Mouse (Mus musculus): ENCODE data around the gene Stim1. TPM values are rescaled to one million over a fixed set of nuclear protein-coding genes. Genes with fewer than 3 reads are reported as not detected.
"Not testable (repeated sequence)": the region's sequence is repeated elsewhere in the genome, so short reads cannot be mapped to it uniquely, and the experiment has no call there.

Stim1 gene
- polyA plus RNA-seq, 1 experiment from 2014 or later = 14.8 TPM

DNA sequence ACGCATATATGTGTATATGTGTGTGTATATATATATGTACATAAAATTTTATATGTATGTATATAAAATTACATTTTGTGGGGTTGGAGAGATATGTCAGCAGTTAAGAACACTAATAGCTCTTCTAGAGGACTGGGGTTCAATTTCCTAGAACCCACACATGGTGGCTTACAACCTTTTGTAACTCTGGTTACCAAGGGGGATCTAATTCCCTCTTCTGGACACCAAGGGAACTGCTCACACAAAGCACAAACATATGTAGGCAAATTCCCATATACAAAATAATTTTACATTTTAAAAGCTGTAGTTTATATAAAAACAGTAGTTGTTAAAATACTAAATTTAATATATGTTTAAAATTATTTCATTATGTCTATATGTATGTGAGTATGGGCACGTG lies 136.5 kb downstream of the Stim1 start:
- H3K36me3 ChIP-seq (ENCODE audit: insufficient read depth, low read length) = no peaks in the 10 kb centered on the region
- no peaks in the 10 kb centered on the region for H3K4me1 ChIP-seq (ENCODE audit: insufficient read depth, low read length)
- no peak for ATAC-seq (ENCODE audit: low FRiP score, low TSS enrichment)
- no peaks in the 10 kb centered on the region for H3K9me3 ChIP-seq (ENCODE audit: low read length)
- no peak overlapping the region for H3K9ac ChIP-seq (replicated peaks; ENCODE audit: low read length)
- no peak overlapping the region for H3K4me2 ChIP-seq (replicated peaks; ENCODE audit: low read depth, low read length)
- no peak overlapping the region for H3K4me3 ChIP-seq (ENCODE audit: low read length)
- 93% methylated on average over 2 of the region's 2 CpGs for WGBS
- no peaks in the 10 kb centered on the region for H3K27me3 ChIP-seq (ENCODE audit: insufficient read depth, low read length)
- H3K27ac ChIP-seq (ENCODE audit: low read length) = no peak overlapping the region

DNA sequence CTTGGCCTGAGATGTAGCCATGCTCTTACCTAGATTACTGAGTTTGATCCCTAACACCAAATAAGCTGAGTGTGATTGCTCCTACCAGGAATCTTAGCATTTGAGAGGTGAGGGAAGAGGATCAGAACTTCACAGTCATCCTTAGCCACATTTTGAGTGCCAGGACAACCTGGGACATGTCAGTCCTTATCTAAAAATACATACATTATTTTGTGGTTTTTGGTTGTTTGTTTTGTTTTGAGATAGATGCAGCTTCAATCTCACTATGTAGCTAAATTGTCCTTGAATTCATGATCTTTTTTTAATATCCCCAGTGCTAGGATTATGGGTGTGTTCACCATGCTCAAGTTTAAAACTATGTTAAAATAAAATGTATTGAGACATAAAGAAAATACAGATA lies 139.8 kb downstream of the Stim1 start:
- no peak overlapping the region for H3K4me3 ChIP-seq (ENCODE audit: low read length)
- no peaks in the 10 kb centered on the region for H3K36me3 ChIP-seq (ENCODE audit: insufficient read depth, low read length)
- H3K4me2 ChIP-seq (replicated peaks; ENCODE audit: low read depth, low read length) = no peak overlapping the region
- H3K9me3 ChIP-seq (ENCODE audit: low read length) = no peaks in the 10 kb centered on the region
- ATAC-seq (ENCODE audit: low FRiP score, low TSS enrichment) = no peak
- no peaks in the 10 kb centered on the region for H3K4me1 ChIP-seq (ENCODE audit: insufficient read depth, low read length)
- no peak overlapping the region for H3K9ac ChIP-seq (replicated peaks; ENCODE audit: low read length)
- H3K27me3 ChIP-seq (ENCODE audit: insufficient read depth, low read length) = no peaks in the 10 kb centered on the region
- no peak overlapping the region for H3K27ac ChIP-seq (ENCODE audit: low read length)

DNA sequence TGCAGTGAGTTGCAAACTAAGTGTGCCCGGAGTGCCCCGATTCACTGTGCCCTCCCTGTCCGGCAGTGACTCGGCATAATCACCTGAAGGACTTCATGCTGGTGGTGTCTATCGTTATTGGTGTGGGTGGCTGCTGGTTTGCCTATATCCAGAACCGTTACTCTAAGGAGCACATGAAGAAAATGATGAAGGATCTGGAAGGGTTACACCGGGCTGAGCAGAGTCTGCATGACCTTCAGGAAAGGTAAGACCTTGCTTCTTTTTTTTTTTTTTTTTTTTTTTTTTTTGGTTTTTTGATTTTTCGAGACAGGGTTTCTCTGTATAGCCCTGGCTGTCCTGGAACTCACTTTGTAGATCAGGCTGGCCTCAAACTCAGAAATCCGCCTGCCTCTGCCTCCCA lies 147.7 kb downstream of the Stim1 start:
- H3K4me1 ChIP-seq (ENCODE audit: insufficient read depth, low read length); H3K4me3 ChIP-seq (ENCODE audit: low read length); H3K27me3 ChIP-seq (ENCODE audit: insufficient read depth, low read length); H3K36me3 ChIP-seq (ENCODE audit: insufficient read depth, low read length); H3K9ac ChIP-seq (replicated peaks; ENCODE audit: low read length); H3K4me2 ChIP-seq (replicated peaks; ENCODE audit: low read depth, low read length); ATAC-seq (ENCODE audit: low FRiP score, low TSS enrichment); H3K9me3 ChIP-seq (ENCODE audit: low read length); H3K27ac ChIP-seq (ENCODE audit: low read length): not testable (repeated sequence)
- 96% methylated on average over 8 of the region's 9 CpGs for WGBS

DNA sequence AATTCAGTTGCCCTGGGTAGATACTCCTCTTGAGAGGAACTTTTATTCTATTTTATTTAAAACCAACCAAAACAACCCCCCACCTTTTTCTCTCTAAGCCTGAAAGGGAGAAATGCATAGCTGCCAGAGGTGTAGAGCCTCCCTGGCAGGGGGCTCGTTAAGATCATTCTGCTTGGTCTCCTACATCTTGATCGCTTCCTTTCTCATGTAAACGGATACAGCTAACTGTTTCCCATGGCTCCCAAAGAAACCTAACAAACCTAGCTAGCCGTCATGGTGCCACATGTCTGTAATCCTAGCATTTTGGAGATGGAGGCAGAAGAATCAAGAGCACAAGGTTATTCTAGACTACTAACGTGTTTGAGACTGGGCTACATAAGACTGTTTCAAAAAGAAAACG lies 148.2 kb downstream of the Stim1 start:
- no peak overlapping the region for H3K9ac ChIP-seq (replicated peaks; ENCODE audit: low read length)
- no peak for ATAC-seq (ENCODE audit: low FRiP score, low TSS enrichment)
- 53% methylated on average over 6 of the region's 6 CpGs for WGBS

DNA sequence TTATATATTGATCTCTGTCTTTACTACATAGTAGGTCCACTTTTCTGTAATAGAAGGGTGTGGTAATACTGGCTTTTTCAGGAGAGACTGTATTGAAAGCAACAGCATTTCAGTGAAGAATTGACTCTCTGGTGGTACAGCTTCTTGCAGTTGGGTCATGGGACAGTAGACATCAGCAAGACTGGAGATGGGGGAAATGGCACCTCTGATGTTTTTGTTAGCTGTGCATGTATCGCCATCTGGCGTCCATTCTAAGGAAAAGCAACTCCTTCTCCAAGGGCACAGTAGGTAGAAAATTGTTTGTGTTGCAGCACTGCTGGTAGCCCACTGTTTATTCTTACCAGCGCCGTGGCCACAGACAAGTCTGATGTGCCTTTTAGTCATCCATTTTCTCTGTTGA lies 149.8 kb downstream of the Stim1 start:
- H3K4me2 ChIP-seq (replicated peaks; ENCODE audit: low read depth, low read length) = no peak overlapping the region
- H3K36me3 ChIP-seq (ENCODE audit: insufficient read depth, low read length) = no peaks in the 10 kb centered on the region
- H3K4me3 ChIP-seq (ENCODE audit: low read length) = no peak overlapping the region
- H3K9ac ChIP-seq (replicated peaks; ENCODE audit: low read length) = no peak overlapping the region
- no peaks in the 10 kb centered on the region for H3K27me3 ChIP-seq (ENCODE audit: insufficient read depth, low read length)
- 5% methylated on average over 4 of the region's 4 CpGs for WGBS
- H3K4me1 ChIP-seq (ENCODE audit: insufficient read depth, low read length) = no peaks in the 10 kb centered on the region
- no peaks in the 10 kb centered on the region for H3K9me3 ChIP-seq (ENCODE audit: low read length)
- ATAC-seq (ENCODE audit: low FRiP score, low TSS enrichment) = peak; percentile 49; the same call in 1 of the 2 replicates
- H3K27ac ChIP-seq (ENCODE audit: low read length) = no peak overlapping the region

More for the DNA sequence above, 148.2 kb downstream of the Stim1 start:
- Histone ChIP-seq H3K4me1 (ENCODE audit: insufficient read depth, low read length) (no peaks in the 10 kb centered on the region), H3K9me3 (ENCODE audit: low read length) (no peaks in the 10 kb centered on the region), H3K36me3 (ENCODE audit: insufficient read depth, low read length) (no peaks in the 10 kb centered on the region), H3K4me3 (ENCODE audit: low read length) (no peak overlapping the region), H3K4me2 (replicated peaks; ENCODE audit: low read depth, low read length) (no peak overlapping the region), H3K27ac (ENCODE audit: low read length) (no peak overlapping the region), H3K27me3 (ENCODE audit: insufficient read depth, low read length) (no peaks in the 10 kb centered on the region)

DNA sequence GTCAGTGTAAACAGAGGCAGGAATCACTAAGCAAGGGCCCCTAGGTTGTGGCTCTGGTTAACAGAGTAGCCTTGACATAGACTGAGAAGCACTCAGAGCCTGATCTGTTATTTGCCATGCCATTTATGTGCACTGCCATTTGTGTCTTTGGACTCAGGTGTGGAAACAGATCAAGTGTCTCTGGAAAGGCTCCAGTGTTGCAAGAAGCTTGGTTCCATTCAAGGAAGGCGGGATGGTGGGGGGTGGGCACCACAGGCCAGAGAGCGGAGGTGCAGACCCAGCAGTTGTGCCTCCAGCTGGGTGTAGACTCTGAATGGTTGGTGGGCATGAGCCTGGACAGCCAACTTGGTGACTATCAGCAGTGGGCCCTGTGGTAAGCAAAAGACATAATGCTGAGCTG lies 154.4 kb downstream of the Stim1 start:
- 97% methylated on average over 2 of the region's 2 CpGs for WGBS
- H3K9ac ChIP-seq (replicated peaks; ENCODE audit: low read length) = no peak overlapping the region
- no peaks in the 10 kb centered on the region for H3K9me3 ChIP-seq (ENCODE audit: low read length)
- no peaks in the 10 kb centered on the region for H3K4me1 ChIP-seq (ENCODE audit: insufficient read depth, low read length)
- no peak overlapping the region for H3K4me2 ChIP-seq (replicated peaks; ENCODE audit: low read depth, low read length)
- no peaks in the 10 kb centered on the region for H3K36me3 ChIP-seq (ENCODE audit: insufficient read depth, low read length)
- no peak for ATAC-seq (ENCODE audit: low FRiP score, low TSS enrichment)
- H3K4me3 ChIP-seq (ENCODE audit: low read length) = no peak overlapping the region
- H3K27me3 ChIP-seq (ENCODE audit: insufficient read depth, low read length) = no peaks in the 10 kb centered on the region
- H3K27ac ChIP-seq (ENCODE audit: low read length) = no peak overlapping the region

DNA sequence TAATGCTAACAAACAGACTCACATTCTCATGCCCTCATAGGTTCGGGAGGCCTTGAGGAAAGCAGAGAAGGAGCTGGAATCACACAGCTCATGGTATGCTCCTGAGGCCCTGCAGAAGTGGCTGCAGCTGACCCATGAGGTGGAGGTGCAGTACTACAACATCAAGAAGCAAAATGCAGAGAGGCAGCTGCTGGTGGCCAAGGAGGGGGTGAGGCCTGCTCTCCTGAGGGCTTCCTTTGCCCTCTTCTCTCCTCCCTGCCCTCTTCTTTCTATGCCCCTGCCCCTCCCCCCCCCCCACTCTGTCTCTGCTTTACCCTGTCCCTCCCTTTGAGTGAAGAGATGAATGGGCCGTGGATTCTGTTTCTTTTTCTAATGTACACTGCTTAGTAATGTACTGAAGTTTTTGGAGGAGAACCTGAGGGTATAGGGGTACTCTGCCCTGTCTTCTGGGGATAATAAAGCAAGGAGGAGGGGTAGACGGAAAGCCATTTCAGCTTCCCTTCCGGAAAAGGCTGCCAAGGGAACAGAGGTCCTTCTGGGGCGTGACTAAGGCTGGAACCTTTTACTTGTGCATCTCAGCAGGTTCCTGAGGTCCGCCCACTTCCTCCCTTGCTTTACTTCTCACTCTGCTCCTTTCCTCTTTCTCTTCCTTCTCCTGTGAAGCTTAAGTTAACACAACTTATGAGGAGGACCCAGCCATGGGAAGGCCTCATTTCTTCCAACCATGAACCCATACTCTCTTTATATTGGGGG lies 158.5 kb downstream of the Stim1 start:
- 42% methylated on average over 6 of the region's 6 CpGs for WGBS
- Histone ChIP-seq H3K27me3 (ENCODE audit: insufficient read depth, low read length) (no peaks in the 10 kb centered on the region), H3K27ac (ENCODE audit: low read length) (no peak overlapping the region), H3K4me2 (replicated peaks; ENCODE audit: low read depth, low read length) (no peak overlapping the region), H3K36me3 (ENCODE audit: insufficient read depth, low read length) (no peaks in the 10 kb centered on the region), H3K9ac (replicated peaks; ENCODE audit: low read length) (no peak overlapping the region), H3K4me1 (ENCODE audit: insufficient read depth, low read length) (no peaks in the 10 kb centered on the region), H3K4me3 (ENCODE audit: low read length) (no peak overlapping the region), H3K9me3 (ENCODE audit: low read length) (no peaks in the 10 kb centered on the region)
- ATAC-seq (ENCODE audit: low FRiP score, low TSS enrichment) = 0 out of 2 replicates have a peak, but pooled peaks have one; percentile 27

DNA sequence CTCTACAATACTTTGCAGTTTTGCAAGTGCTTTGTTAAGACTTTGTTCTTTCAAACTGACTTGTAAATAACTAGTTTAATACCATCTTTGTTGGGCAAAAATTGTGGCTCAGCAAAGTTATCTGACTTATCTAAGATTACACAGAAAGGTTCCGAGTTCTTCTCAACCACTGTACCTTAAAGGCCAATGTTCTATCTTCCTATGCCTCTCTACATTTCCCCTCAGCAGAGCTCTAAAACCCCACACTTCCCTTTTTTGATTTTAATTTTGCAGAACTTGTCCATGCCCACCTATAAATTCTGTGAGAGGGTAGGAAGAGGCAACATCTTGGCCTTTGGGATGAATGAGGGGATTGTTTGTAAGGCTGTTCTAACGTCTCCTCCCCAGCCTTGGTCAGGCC lies 166.7 kb downstream of the Stim1 start:
- Histone ChIP-seq H3K9ac (replicated peaks; ENCODE audit: low read length) (no peak overlapping the region), H3K4me1 (ENCODE audit: insufficient read depth, low read length) (no peaks in the 10 kb centered on the region), H3K36me3 (ENCODE audit: insufficient read depth, low read length) (no peaks in the 10 kb centered on the region), H3K27ac (ENCODE audit: low read length) (no peak overlapping the region), H3K27me3 (ENCODE audit: insufficient read depth, low read length) (no peaks in the 10 kb centered on the region), H3K4me3 (ENCODE audit: low read length) (no peak overlapping the region), H3K9me3 (ENCODE audit: low read length) (no peaks in the 10 kb centered on the region), H3K4me2 (replicated peaks; ENCODE audit: low read depth, low read length) (no peak overlapping the region)
- no peak for ATAC-seq (ENCODE audit: low FRiP score, low TSS enrichment)
- 80% methylated on average over 2 of the region's 2 CpGs for WGBS

DNA sequence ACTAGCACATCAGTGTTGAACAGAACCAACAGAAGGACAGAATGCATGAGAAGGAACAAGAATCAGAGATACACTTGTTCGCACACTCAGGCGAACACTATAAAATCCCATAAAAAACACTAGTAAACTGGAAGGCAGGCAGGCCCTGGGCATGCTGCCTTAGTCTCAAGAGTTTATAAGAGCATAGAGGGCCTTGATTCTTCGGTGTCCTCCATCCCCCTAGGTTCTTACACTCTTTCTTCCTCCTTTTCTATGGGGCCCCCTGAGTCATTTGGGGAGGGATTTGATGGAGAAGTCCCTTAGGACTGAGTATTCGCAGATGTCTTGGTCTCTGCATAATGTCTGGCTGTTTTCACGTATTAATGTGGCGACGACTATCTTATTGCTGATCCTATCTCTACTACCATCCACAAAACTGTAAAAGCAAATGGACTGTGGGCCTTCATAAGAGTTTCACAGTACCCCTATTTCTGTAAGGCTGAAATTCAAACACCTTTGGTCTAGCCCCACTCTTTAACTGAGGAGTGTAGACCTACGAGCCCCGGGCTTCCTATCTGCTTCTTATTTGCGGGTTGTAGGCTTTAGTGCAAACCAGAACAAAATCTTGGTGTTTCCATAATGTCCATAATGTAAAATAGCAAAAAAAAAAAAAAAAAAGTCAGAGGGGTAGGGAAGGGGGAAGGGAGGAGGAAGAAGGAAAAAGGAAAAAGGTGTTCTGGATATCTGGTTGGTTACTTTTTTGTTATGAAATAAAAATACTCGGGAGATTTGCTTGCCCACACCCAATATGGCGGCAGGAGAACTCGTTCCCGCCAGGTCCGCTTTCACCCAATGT lies 173.4 kb downstream of the Stim1 start:
- Histone ChIP-seq H3K4me2 (replicated peaks; ENCODE audit: low read depth, low read length) (peak overlapping the region; percentile 43), H3K36me3 (ENCODE audit: insufficient read depth, low read length) (peaks cover 13% of the 10 kb centered on the region; the same call in 1 of the 2 replicates), H3K27me3 (ENCODE audit: insufficient read depth, low read length) (no peaks in the 10 kb centered on the region), H3K4me1 (ENCODE audit: insufficient read depth, low read length) (peaks cover 15% of the 10 kb centered on the region), H3K9me3 (ENCODE audit: low read length) (no peaks in the 10 kb centered on the region), H3K9ac (replicated peaks; ENCODE audit: low read length) (peak overlapping the region; percentile 48; the same call in 1 of the 2 replicates), H3K27ac (ENCODE audit: low read length) (no peak overlapping the region), H3K4me3 (ENCODE audit: low read length) (peak overlapping the region; percentile 91)
- 53% methylated on average over 15 of the region's 15 CpGs for WGBS
- 0 out of 2 replicates have a peak, but pooled peaks have one; percentile 5 for ATAC-seq (ENCODE audit: low FRiP score, low TSS enrichment)
